Mouse (Mus musculus): ENCODE measurements around the gene Clic4.

DNA sequence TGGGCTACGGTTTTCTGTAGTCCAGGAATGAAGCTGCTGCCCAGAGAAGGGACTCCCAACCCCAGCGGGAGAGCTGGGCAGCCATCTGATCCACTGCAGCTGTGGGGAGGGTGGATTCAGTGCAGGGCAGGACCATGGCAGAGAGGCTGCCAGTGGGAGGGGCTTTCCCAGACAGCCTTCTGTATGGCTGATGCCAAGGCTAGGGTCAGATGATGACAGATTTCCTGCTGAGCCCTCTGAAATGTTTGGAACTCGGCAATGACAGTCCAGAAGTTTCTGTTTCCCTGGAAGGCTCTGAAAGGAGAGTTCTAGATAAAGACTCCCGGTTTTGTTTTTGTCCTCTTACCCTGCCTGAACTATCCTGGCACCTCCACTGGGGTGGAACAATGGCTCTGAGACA, 40.1 kb upstream of the Clic4 start:
- no peak for TF ChIP-seq CTCF (IDR thresholded peaks at IDR 0.05; ENCODE audit: control insufficient read depth, insufficient read depth, insufficient read length)
- TF ChIP-seq USF1 (IDR thresholded peaks at IDR 0.05; ENCODE audit: low read depth) = no peak

All from C2C12 (cell line).